Mouse (Mus musculus): Measurements from ENCODE around the gene Mbd3l2. TPM values are rescaled to one million over a fixed set of nuclear protein-coding genes. Genes with fewer than 3 reads are reported as not detected.
A peak's percentile ranks its signal among the peaks of the same experiment; 100 is the strongest.
"Not testable (repeated sequence)": the region's sequence is repeated elsewhere in the genome, so short reads cannot be mapped to it uniquely, and the experiment has no call there.

The Mbd3l2 gene
- not detected for total RNA-seq (2021)
- long read RNA-seq, experiment 1: 0 reads
- long read RNA-seq, experiment 2: 0 reads

- no peak for DNase-seq
Measured at GRCm38 (mm10) chr9:18430354-18430753, at the start of gene Mbd3l2. Mbd3l2 (plus strand) TSS chr9:18430654.

GRCm38 (mm10) chr9:18385782-18386181, 44.7 kb upstream of the Mbd3l2 start:
- peak; percentile 5 for DNase-seq

- no peak for DNase-seq
Measured at GRCm38 (mm10) chr9:18399629-18400028, 30.8 kb upstream of the Mbd3l2 start.

GRCm38 (mm10) chr9:18402895-18403294, 27.6 kb upstream of the Mbd3l2 start, which contains the start of gene Naalad2:
Naalad2 (minus strand) TSS chr9:18402995.
- not testable (repeated sequence) for DNase-seq

- DNase-seq: no peak
Measured at GRCm38 (mm10) chr9:18404118-18404517, 26.3 kb upstream of the Mbd3l2 start, which contains the start of gene Ubtfl1. Ubtfl1 (plus strand) TSS chr9:18404418.

- DNase-seq: not testable (repeated sequence)
Measured at GRCm38 (mm10) chr9:18412371-18412770, 18.1 kb upstream of the Mbd3l2 start.

- peak; percentile 32 for DNase-seq
Measured at GRCm38 (mm10) chr9:18431687-18432086, 1.2 kb downstream of the Mbd3l2 start.

GRCm38 (mm10) chr9:18456520-18456919, 26.1 kb downstream of the Mbd3l2 start:
- no peak for DNase-seq

GRCm38 (mm10) chr9:18467350-18467749, 36.9 kb downstream of the Mbd3l2 start:
- no peak for DNase-seq

- DNase-seq: no peak
Measured at GRCm38 (mm10) chr9:18468005-18468404, 37.6 kb downstream of the Mbd3l2 start.

- DNase-seq: peak; percentile 80
Measured at GRCm38 (mm10) chr9:18473324-18474128, 43.1 kb downstream of the Mbd3l2 start.

GRCm38 (mm10) chr9:18478168-18478567, 47.7 kb downstream of the Mbd3l2 start, which contains the start of the genes Zfp558 and Mbd3l1:
Zfp558 (minus strand) TSS chr9:18478268.
Mbd3l1 (plus strand) TSS chr9:18478359.
- no peak for DNase-seq

Small RNAs within 50 kb of the gene (microRNA-seq; reads per million reads assigned to microRNA genes)
- not detected for gene Gm22854

Other genes with a start within 250 kb of the Mbd3l2 start
- 10 to 100 TPM; 50.0 to 50.2 TPM for gene Chordc1, start 138.5 kb upstream of the Mbd3l2 start, total RNA-seq (2021)
- 1 to 10 TPM; 7.8 to 9.3 TPM for gene Naalad2, start 27.7 kb upstream of the Mbd3l2 start, total RNA-seq (2021)
- gene Ubtfl1, start 26.2 kb upstream of the Mbd3l2 start, total RNA-seq (2021): not detected
- 1 to 10 TPM; 1.2 to 2.4 TPM for gene Zfp558, start 47.6 kb downstream of the Mbd3l2 start, total RNA-seq (2021)
- not detected for gene Mbd3l1, start 47.7 kb downstream of the Mbd3l2 start, total RNA-seq (2021)
- 1 to 10 TPM; 4.1 to 4.7 TPM for gene Muc16, start 243.9 kb downstream of the Mbd3l2 start, total RNA-seq (2021)

Data from adrenal gland, postnatal 10 days (tissue).